Mouse (Mus musculus) stomach, embryonic 14.5 days (tissue): ENCODE data around the gene Slc25a17. TPM values are rescaled to one million over a fixed set of nuclear protein-coding genes. Genes with fewer than 3 reads are reported as not detected.

Experiments
- ATAC-seq: fragments of 200-750 bp; cut with Nextera tagmentation; 2 replicates; pipeline ENCODE4 v1.8.0; 2017; ENCODE audit warnings: low read depth, moderate TSS enrichment; ENCODE audit not compliant: insufficient number of reproducible peaks, insufficient read depth, low FRiP score
- H3K27ac ChIP-seq: fragments of 300-500 bp; sonication (generic); 2 replicates; pipeline ENCODE4 v1.5.1; 2014; ENCODE audit warnings: mild to moderate bottlenecking, low read length, moderate library complexity, mixed read lengths
- H3K27me3 ChIP-seq: fragments of 300-500 bp; sonication (generic); 2 replicates; pipeline ENCODE4 v1.6.1; 2014; ENCODE audit warnings: low read length, control low read depth, mixed read lengths; ENCODE audit not compliant: control insufficient read depth, insufficient read depth
- H3K36me3 ChIP-seq: fragments of 300-500 bp; sonication (generic); 2 replicates; pipeline ENCODE4 v1.6.1; 2014; ENCODE audit warnings: mild to moderate bottlenecking, control low read depth, low read length, moderate library complexity, mixed read lengths; ENCODE audit not compliant: control insufficient read depth, insufficient read depth
- H3K4me1 ChIP-seq: fragments of 300-500 bp; sonication (generic); 2 replicates; pipeline ENCODE4 v1.6.1; 2014; ENCODE audit warnings: low read length, control low read depth, mixed read lengths; ENCODE audit not compliant: control insufficient read depth, insufficient read depth
- H3K4me2 ChIP-seq: fragments of 300-500 bp; sonication (generic); replicated peaks from 2 replicates; pipeline ENCODE4 v1.6.1; 2014; ENCODE audit warnings: low read depth, low read length, control low read depth
- H3K4me3 ChIP-seq: fragments of 300-500 bp; sonication (generic); 2 replicates; pipeline ENCODE4 v1.5.1; 2014; ENCODE audit warnings: low read depth, low read length, control low read depth
- H3K9ac ChIP-seq: fragments of 300-500 bp; sonication (generic); replicated peaks from 2 replicates; pipeline ENCODE4 v1.6.1; 2014; ENCODE audit warnings: low read depth, mild to moderate bottlenecking, control low read depth, low read length, moderate library complexity, mixed read lengths
- H3K9me3 ChIP-seq: fragments of 300-500 bp; sonication (generic); 2 replicates; pipeline ENCODE4 v1.6.1; 2016; ENCODE audit warnings: low read depth, low read length, control low read depth; ENCODE audit not compliant: control insufficient read depth
- WGBS: fragments of 180-500 bp; shearing (Covaris S2); extraction: QIAGEN DNeasy Blood & Tissue Kit; methylation state at CpG from one replicate; pipeline ENCODE4 v1.1.7; 2014; 5-methylcytosine and 5-hydroxymethylcytosine counted together
- polyA plus RNA-seq: library from polyadenylated mRNA; unstranded; fragments of >200 nt; fragmentation: Nextera tagmentation; extraction: Ambion mirVana; gene quantifications from 2 replicates; pipeline ENCODE4 v1.2.1, GENCODE M21; 2014

Slc25a17 gene
- 110 and 114 TPM in 2 replicates for polyA plus RNA-seq

DNA sequence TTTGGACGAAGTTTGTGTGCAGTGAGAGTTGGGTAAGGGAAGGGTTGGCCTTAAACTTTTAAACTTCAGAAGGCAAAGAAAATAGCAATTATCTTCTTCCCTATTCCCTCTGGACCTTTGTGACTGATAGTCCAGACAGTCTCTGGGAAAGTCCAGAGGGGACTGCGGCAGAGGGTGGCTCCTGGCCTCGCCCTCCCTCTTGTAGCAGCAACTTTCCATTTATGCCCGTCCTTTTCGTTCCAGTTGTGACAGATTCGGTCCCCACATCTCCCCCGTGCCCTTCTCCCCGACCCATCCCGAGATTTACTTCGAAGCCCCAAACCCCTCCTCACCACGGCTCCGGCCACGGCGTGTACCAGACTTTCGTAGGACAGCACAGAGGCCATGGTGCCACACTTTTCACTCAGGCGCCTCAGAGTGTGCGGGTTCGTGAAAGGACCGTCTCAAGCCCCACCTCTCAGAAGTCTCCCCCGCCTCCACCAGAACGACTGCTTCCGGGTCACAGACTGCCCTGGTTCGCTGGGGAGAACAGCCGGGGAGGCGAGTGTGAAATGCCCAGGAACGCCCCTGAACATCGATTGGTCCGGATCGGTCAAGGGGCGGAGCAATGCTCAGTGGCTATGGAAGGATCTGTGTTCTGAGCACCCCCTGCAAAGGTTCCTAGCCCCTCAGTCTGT, at the start of gene Slc25a17:
Slc25a17 (minus strand) TSS at position 468 of the 677 bp plus-strand sequence.
- WGBS = under 1% methylated on average over 30 of the region's 30 CpGs
- Histone ChIP-seq H3K9me3 (no peaks in the 10 kb centered on the region), H3K9ac (peak within 1 kb of the TSS; percentile 57), H3K27ac (peak within 1 kb of the TSS; percentile 64; the same call in 1 of the 2 replicates), H3K27me3 (no peaks in the 10 kb centered on the region), H3K4me3 (peak within 1 kb of the TSS; percentile 50), H3K4me1 (peaks cover 17% of the 10 kb centered on the region; the same call in 1 of the 2 replicates), H3K36me3 (peaks cover 15% of the 10 kb centered on the region; the same call in 1 of the 2 replicates), H3K4me2 (peak within 1 kb of the TSS; percentile 64)
- peak; percentile 99 for ATAC-seq

- Histone ChIP-seq H3K4me1 (no peaks in the 10 kb centered on the region), H3K9ac (no peak within 1 kb of the TSS), H3K27me3 (no peaks in the 10 kb centered on the region), H3K4me2 (no peak within 1 kb of the TSS), H3K4me3 (no peak within 1 kb of the TSS), H3K36me3 (no peaks in the 10 kb centered on the region), H3K27ac (no peak within 1 kb of the TSS), H3K9me3 (no peaks in the 10 kb centered on the region)
- 96% methylated on average over 1 of the region's 1 CpGs for whole genome bisulfite sequencing
- ATAC-seq = no peak
These were observed 47.6 kb upstream of the Slc25a17 start, which contains the start of gene Dnajb7 for GRCm38 (mm10) chr15:81408199-81408598. Gene Dnajb7 (minus strand): TSS chr15:81408299.

DNA sequence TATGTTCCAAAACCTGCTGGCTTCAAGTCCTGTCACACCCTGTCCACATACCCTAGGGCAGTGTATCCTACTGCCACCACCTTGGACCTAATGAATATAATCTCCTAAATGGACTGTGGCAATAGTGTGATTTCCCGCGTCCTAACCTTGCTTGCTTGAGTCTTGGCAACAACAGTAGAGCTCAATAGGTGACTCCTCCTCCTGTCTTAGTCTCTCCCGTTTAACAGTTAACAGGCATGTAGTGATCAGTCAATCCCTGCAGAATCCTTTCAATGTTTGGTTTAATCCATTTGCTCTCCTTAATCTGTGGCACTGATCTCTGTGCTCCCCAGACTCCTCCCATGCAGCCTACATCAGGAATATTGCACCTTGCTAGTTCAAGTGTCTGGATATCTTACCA, 44.4 kb upstream of the Slc25a17 start:
- Histone ChIP-seq H3K27ac (no peak overlapping the region), H3K4me1 (peaks cover 5% of the 10 kb centered on the region; the same call in 1 of the 2 replicates), H3K27me3 (no peaks in the 10 kb centered on the region), H3K36me3 (no peaks in the 10 kb centered on the region), H3K4me2 (no peak overlapping the region), H3K9me3 (no peaks in the 10 kb centered on the region), H3K4me3 (no peak overlapping the region), H3K9ac (no peak overlapping the region)
- no peak for ATAC-seq
- WGBS = 77% methylated on average over 3 of the region's 3 CpGs

- Histone ChIP-seq H3K9ac (peak within 1 kb of the TSS; percentile 89), H3K27me3 (no peaks in the 10 kb centered on the region), H3K4me3 (peak within 1 kb of the TSS; percentile 98), H3K4me1 (peaks cover 8% of the 10 kb centered on the region), H3K36me3 (no peaks in the 10 kb centered on the region), H3K9me3 (no peaks in the 10 kb centered on the region), H3K27ac (peak within 1 kb of the TSS; percentile 94), H3K4me2 (peak within 1 kb of the TSS; percentile 74)
- under 1% methylated on average over 49 of the region's 50 CpGs for WGBS
- peak; percentile 100 for ATAC-seq
These were observed 39.2 kb upstream of the Slc25a17 start, which contains the start of the genes St13 and Xpnpep3 for GRCm38 (mm10) chr15:81399638-81400315. Gene St13 (minus strand): TSS chr15:81400077. Gene Xpnpep3 (plus strand): TSS chr15:81400138.

GRCm38 (mm10) chr15:81399297-81399637, 38.7 kb upstream of the Slc25a17 start:
- under 1% methylated on average over 21 of the region's 21 CpGs for WGBS
- H3K9me3 ChIP-seq = no peaks in the 10 kb centered on the region
- peak overlapping the region; percentile 74 for H3K4me2 ChIP-seq
- H3K27ac ChIP-seq = peak overlapping the region; percentile 94
- H3K27me3 ChIP-seq = no peaks in the 10 kb centered on the region
- H3K4me1 ChIP-seq = peaks cover 8% of the 10 kb centered on the region
- H3K36me3 ChIP-seq = no peaks in the 10 kb centered on the region
- peak overlapping the region; percentile 89 for H3K9ac ChIP-seq
- ATAC-seq = no peak; the same call in 1 of the 2 replicates
- peak overlapping the region; percentile 98 for H3K4me3 ChIP-seq

- Histone ChIP-seq H3K4me3 (peak overlapping the region; percentile 98), H3K9me3 (no peaks in the 10 kb centered on the region), H3K27me3 (no peaks in the 10 kb centered on the region), H3K9ac (no peak overlapping the region), H3K4me1 (peaks cover 8% of the 10 kb centered on the region), H3K36me3 (no peaks in the 10 kb centered on the region), H3K27ac (no peak overlapping the region), H3K4me2 (peak overlapping the region; percentile 74)
- no peak for ATAC-seq
These were observed 37.6 kb upstream of the Slc25a17 start for GRCm38 (mm10) chr15:81398189-81398588.

DNA sequence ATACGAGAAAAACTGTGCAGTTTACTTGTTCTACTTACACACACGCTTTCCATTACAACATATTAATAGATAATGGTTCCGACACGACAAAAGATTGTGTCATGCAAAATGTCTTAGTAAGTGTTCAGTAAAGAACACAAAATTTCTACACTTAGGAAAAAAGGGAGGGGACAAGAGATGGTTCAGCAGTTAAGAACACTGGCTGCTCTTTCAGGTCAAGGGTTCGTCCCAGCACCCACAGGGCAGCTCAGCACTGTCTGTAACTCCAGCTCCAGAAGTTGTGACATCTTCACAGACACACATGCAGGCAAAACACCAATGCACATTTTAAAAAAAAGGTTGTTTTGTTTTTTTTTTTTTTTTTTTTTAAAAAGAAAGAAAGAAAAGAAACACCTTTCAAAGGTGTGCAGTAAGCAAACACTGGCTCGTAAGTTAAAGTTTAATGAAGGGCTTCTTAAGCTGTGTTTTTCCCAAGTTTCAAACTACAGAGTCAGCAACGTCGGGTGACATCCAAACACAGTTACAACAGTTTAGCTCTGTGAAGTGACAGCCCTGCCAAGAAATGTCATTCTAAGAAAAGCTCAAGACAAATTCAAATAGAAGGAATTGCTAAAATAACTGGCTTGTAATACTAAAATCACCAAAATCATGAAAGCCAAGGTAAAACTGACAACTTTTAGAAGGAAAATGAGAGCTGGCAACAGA, 33.8 kb upstream of the Slc25a17 start:
- ATAC-seq = no peak

GRCm38 (mm10) chr15:81392997-81393396, 32.4 kb upstream of the Slc25a17 start:
- no peaks in the 10 kb centered on the region for H3K27me3 ChIP-seq
- H3K27ac ChIP-seq = no peak overlapping the region
- H3K36me3 ChIP-seq = peaks cover 37% of the 10 kb centered on the region
- ATAC-seq = no peak
- no peak overlapping the region for H3K4me3 ChIP-seq
- H3K9ac ChIP-seq = no peak overlapping the region
- H3K4me1 ChIP-seq = peaks cover 3% of the 10 kb centered on the region; the same call in 1 of the 2 replicates
- no peaks in the 10 kb centered on the region for H3K9me3 ChIP-seq
- H3K4me2 ChIP-seq = no peak overlapping the region

More for the DNA sequence above, 33.8 kb upstream of the Slc25a17 start:
- Histone ChIP-seq H3K4me2 (no peak overlapping the region), H3K27ac (no peak overlapping the region), H3K4me3 (no peak overlapping the region), H3K9ac (no peak overlapping the region), H3K36me3 (peaks cover 30% of the 10 kb centered on the region), H3K27me3 (no peaks in the 10 kb centered on the region), H3K9me3 (no peaks in the 10 kb centered on the region), H3K4me1 (peaks cover 4% of the 10 kb centered on the region; the same call in 1 of the 2 replicates)
- WGBS = 84% methylated on average over 8 of the region's 8 CpGs
